Mouse (Mus musculus): Measurements from ENCODE around the gene Fam122b.

DNA sequence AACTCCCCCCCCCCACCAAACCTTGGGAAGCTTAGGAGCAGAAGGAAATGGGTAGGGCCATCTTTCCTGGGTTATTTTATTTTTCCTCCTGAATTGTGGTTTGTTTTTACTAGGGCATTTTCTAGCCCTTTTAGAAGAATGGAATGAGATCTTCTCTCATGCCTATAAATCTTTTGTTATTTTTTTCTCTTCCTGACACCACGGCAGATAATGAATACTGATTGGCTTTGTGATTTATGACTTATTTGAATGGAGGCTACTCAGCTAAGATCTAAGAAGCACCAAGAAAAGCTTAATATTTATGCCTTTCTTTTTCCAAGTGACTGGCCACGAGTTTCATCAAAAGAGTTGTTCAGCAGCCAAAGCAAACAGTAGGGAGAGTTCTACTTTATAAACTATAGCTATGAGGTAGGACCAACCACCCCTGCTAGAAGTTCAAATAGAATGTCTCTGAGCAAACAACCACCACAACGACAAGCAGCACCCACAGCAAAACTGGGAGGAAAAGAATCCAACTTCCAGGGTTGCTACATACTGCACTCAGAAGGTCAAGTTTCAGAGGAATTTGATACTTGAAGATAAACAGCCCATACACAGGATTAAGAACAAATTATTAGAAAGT, 64.8 kb downstream of the Fam122b start:
- TF ChIP-seq POLR2A (IDR thresholded peaks at IDR 0.05; ENCODE audit: borderline replicate concordance, extremely low read depth, insufficient read depth, insufficient read length, poor library complexity, severe bottlenecking) = no peak
- TF ChIP-seq CTCF (IDR thresholded peaks at IDR 0.05; ENCODE audit: borderline replicate concordance, extremely low read depth, insufficient read depth, insufficient read length) = no peak
